Mouse (Mus musculus) brain, embryonic 14.5 days (tissue): ENCODE results near the gene Acp2.

Source experiments
- CTCF ChIP-seq: fragments of 200-500 bp; IDR thresholded peaks from 2 replicates; pipeline ENCODE4 v1.5.1; 2012; ENCODE audit warnings: inconsistent platforms, mild to moderate bottlenecking, moderate library complexity, borderline replicate concordance; ENCODE audit not compliant: insufficient read depth, insufficient read length; ENCODE audit errors: extremely low read depth
- POLR2A ChIP-seq: fragments of 200-500 bp; IDR thresholded peaks from 2 replicates; pipeline ENCODE4 v1.6.1; 2012; ENCODE audit warnings: mild to moderate bottlenecking, inconsistent platforms, borderline replicate concordance; ENCODE audit not compliant: poor library complexity, insufficient read depth, insufficient read length, severe bottlenecking; ENCODE audit errors: extremely low read depth

DNA sequence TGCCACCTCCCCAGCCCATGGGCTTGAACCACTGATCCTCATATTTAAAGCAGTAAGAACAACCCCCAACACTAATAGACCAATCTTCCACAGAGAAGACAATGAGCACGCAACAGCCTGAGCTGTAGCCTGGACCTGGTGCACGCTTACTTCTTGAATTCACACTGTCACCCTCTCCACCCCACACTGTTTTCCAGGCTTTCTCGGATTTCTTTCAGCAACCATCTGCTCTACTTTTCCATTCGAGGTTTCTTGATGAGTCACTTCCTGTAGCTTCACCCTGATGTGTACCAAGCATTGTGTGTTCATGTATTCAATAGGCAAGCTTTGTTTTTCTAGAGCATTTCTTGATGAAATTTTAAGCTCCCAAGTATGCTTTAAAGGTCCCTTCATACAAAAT, 15.3 kb upstream of the Acp2 start:
- TF ChIP-seq POLR2A (no peak), CTCF (no peak)
